Mouse (Mus musculus) kidney, postnatal 25 days (tissue): ENCODE results near the gene Zfp458.
"Not testable (repeated sequence)": the region's sequence is repeated elsewhere in the genome, so short reads cannot be mapped to it uniquely, and the experiment has no call there.

Source experiments
- DNase-seq, 2 experiments: peaks; one replicate each; pipeline ENCODE4 v3.0.0; 2021; ENCODE audit warnings: mixed read lengths in 2 of 2

The Zfp458 gene

GRCm38 (mm10) chr13:67278314-67278713 lies at the start of gene Zfp458:
Gene Zfp458, minus strand, starts transcription at chr13:67278466.
- DNase-seq, result peak; percentile 9 to 37

GRCm38 (mm10) chr13:67306718-67307117 lies 28.5 kb upstream of the Zfp458 start:
- no peak for DNase-seq

- peak; percentile 90 to 91 for DNase-seq
Measured at GRCm38 (mm10) chr13:67305822-67306672, 27.8 kb upstream of the Zfp458 start, which contains the start of gene Zfp457. Gene Zfp457, minus strand, starts transcription at chr13:67306485.

- not testable (repeated sequence) for DNase-seq
Measured at GRCm38 (mm10) chr13:67269383-67270065, 8.7 kb downstream of the Zfp458 start.

GRCm38 (mm10) chr13:67268568-67269369 lies 9.5 kb downstream of the Zfp458 start:
- peak; percentile 75 to 80 for DNase-seq

- no peak for DNase-seq
Measured at GRCm38 (mm10) chr13:67214015-67214607, 64.2 kb downstream of the Zfp458 start.
